Mouse (Mus musculus): ENCODE data around the gene Wfdc2. TPM values are rescaled to one million over a fixed set of nuclear protein-coding genes. Genes with fewer than 3 reads are reported as not detected.

The Wfdc2 gene
- polyA plus RNA-seq, 1 experiment = 28.7 TPM

DNA sequence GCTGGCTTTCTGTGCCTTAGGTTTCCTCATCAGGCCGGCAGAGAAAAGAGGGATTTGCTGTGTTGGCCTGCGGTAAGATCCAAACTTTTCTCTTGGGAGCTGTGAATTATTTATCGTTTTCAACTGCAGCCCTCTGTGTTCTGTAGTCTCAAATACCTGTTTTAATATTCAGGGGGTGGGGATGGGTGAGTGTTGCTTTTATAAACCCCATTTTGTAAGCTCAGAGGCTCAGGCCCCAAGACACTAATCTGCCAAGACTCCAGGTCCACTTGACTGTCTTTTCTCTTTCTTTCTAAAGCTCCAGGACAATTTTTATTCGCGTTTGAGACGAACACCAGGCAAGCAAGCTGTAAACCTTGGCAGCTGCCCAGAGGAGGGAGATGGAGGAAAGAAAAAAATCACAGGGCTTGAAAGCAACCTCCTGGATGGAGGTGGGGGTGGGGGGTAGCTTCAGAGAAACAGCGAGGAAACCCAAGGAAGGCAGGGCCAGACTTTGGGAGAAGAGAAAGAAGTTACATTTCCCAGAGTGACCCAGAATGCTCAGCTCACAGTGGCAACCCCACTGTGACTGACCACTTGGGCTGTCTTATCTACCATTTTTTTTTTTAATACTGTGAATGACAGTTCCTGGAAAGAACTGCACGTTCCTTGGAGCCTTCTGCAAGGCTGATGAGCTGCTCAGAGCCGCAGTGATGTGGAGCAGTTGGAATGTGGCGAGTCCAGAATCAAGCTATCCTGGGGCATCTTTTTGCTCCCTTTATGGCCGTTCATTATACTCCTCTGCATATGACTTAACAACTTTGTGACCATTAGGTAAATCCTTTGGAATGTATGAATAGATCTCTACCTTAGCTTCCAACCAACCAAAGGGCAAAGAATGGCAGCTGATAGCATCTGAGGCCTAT is 43.7 kb upstream of the Wfdc2 start:
- H3K27ac ChIP-seq (ENCODE audit: control insufficient read depth, insufficient read depth, low read length) = no peak overlapping the region

DNA sequence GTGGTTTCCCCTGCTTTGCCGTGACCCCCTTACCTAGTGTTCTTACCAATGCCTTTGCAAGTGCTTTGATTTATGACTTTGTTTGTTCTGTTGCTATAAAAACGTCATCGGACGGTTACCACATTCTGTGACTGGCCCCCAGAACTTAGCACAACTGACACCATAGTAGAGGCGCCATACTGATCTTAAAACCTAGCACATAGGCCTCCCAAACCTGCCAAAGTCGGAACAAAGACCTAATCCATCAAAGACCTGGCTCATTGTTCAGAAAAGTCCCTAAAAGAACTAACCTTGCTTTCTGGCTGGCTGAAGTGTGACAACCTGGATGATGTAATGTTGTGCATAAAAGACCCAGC is 43.1 kb upstream of the Wfdc2 start:
- Histone ChIP-seq H3K27me3 (ENCODE audit: control insufficient read depth, insufficient read depth, low read length) (no peaks in the 10 kb centered on the region), H3K4me3 (ENCODE audit: control insufficient read depth, insufficient read depth, low read length) (no peak overlapping the region), H3K36me3 (ENCODE audit: control insufficient read depth, insufficient read depth, low read length) (no peaks in the 10 kb centered on the region), H3K27ac (ENCODE audit: control insufficient read depth, insufficient read depth, low read length) (no peak overlapping the region), H3K4me1 (replicated peaks; ENCODE audit: control insufficient read depth, insufficient read depth, low read length) (peaks cover 24% of the 10 kb centered on the region)
- TF ChIP-seq POLR2A (IDR thresholded peaks at IDR 0.05; ENCODE audit: control insufficient read depth, extremely low read depth, insufficient read depth, low read length, poor library complexity) (no peak), CTCF (IDR thresholded peaks at IDR 0.05; ENCODE audit: borderline replicate concordance, control insufficient read depth, extremely low read depth, insufficient read depth, low read length, poor library complexity) (no peak)
- DNase-seq = no peak
- 49% methylated on average over 6 of the region's 6 CpGs for WGBS

More for the DNA sequence above, 43.7 kb upstream of the Wfdc2 start:
- no peaks in the 10 kb centered on the region for H3K27me3 ChIP-seq (ENCODE audit: control insufficient read depth, insufficient read depth, low read length)
- DNase-seq = no peak
- peaks cover 21% of the 10 kb centered on the region for H3K4me1 ChIP-seq (replicated peaks; ENCODE audit: control insufficient read depth, insufficient read depth, low read length)
- H3K36me3 ChIP-seq (ENCODE audit: control insufficient read depth, insufficient read depth, low read length) = no peaks in the 10 kb centered on the region
- 77% methylated on average over 11 of the region's 11 CpGs for WGBS
- no peak for TF ChIP-seq POLR2A (IDR thresholded peaks at IDR 0.05; ENCODE audit: control insufficient read depth, extremely low read depth, insufficient read depth, low read length, poor library complexity)
- TF ChIP-seq CTCF (IDR thresholded peaks at IDR 0.05; ENCODE audit: borderline replicate concordance, control insufficient read depth, extremely low read depth, insufficient read depth, low read length, poor library complexity) = no peak
- H3K4me3 ChIP-seq (ENCODE audit: control insufficient read depth, insufficient read depth, low read length) = no peak overlapping the region

- Histone ChIP-seq H3K27me3 (ENCODE audit: control insufficient read depth, insufficient read depth, low read length) (no peaks in the 10 kb centered on the region), H3K4me1 (replicated peaks; ENCODE audit: control insufficient read depth, insufficient read depth, low read length) (peaks cover 24% of the 10 kb centered on the region), H3K4me3 (ENCODE audit: control insufficient read depth, insufficient read depth, low read length) (no peak overlapping the region), H3K36me3 (ENCODE audit: control insufficient read depth, insufficient read depth, low read length) (no peaks in the 10 kb centered on the region), H3K27ac (ENCODE audit: control insufficient read depth, insufficient read depth, low read length) (no peak overlapping the region)
- WGBS = 10% methylated on average over 3 of the region's 3 CpGs
- DNase-seq = peak; percentile 45
- peak; percentile 61; the same call in 1 of the 2 replicates for TF ChIP-seq CTCF (IDR thresholded peaks at IDR 0.05; ENCODE audit: borderline replicate concordance, control insufficient read depth, extremely low read depth, insufficient read depth, low read length, poor library complexity)
- TF ChIP-seq POLR2A (IDR thresholded peaks at IDR 0.05; ENCODE audit: control insufficient read depth, extremely low read depth, insufficient read depth, low read length, poor library complexity) = no peak
These were observed 41.4 kb upstream of the Wfdc2 start for GRCm38 (mm10) chr2:164520782-164521181.

DNA sequence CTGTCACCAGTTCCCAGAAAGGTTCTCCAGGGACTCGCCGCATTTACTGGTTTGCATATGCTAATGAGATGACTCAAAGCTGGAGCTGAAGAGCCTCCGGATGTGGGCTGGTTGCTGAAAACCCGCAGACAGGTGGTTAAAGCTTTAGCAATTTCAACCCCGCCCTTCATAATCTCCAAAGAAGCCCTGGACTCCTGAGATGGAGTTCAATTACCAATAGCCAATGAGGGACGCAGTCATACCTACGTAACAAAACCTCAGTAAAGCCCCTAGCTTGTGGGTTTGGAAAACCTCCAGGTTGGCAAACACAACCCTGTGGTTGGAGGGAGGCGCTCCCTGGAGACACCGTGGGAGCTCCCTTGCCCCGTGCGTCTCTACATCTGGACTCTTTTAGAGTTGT is 40.4 kb upstream of the Wfdc2 start:
- Histone ChIP-seq H3K4me3 (ENCODE audit: control insufficient read depth, insufficient read depth, low read length) (no peak overlapping the region), H3K27ac (ENCODE audit: control insufficient read depth, insufficient read depth, low read length) (peak overlapping the region; percentile 1; the same call in 1 of the 2 replicates), H3K4me1 (replicated peaks; ENCODE audit: control insufficient read depth, insufficient read depth, low read length) (peaks cover 24% of the 10 kb centered on the region), H3K27me3 (ENCODE audit: control insufficient read depth, insufficient read depth, low read length) (no peaks in the 10 kb centered on the region), H3K36me3 (ENCODE audit: control insufficient read depth, insufficient read depth, low read length) (no peaks in the 10 kb centered on the region)
- peak; percentile 55 for DNase-seq
- TF ChIP-seq POLR2A (IDR thresholded peaks at IDR 0.05; ENCODE audit: control insufficient read depth, extremely low read depth, insufficient read depth, low read length, poor library complexity) = no peak
- TF ChIP-seq CTCF (IDR thresholded peaks at IDR 0.05; ENCODE audit: borderline replicate concordance, control insufficient read depth, extremely low read depth, insufficient read depth, low read length, poor library complexity) = no peak
- under 1% methylated on average over 11 of the region's 11 CpGs for WGBS

DNA sequence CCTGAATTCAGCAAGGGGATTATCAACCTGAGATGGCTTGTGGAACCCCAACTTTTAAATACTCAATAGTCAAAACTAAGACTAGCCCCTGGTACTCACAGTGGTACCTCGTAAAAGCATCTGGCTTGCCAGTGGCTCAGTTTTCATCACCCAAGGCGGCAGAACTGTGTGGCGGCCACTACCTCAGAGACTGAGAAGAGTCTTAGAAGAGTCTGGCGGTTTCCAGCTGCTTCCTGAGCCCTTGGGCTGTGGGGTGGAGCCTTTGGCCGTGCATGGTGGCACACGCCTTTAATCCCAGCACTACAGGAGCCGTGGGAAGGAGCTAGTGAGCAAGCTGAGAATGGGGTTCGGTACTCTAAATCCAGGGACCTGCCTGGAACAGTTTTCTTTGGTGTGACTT is 39.9 kb upstream of the Wfdc2 start:
- H3K4me1 ChIP-seq (replicated peaks; ENCODE audit: control insufficient read depth, insufficient read depth, low read length) = peaks cover 24% of the 10 kb centered on the region
- DNase-seq = peak; percentile 17
- 1% methylated on average over 8 of the region's 8 CpGs for WGBS
- no peaks in the 10 kb centered on the region for H3K36me3 ChIP-seq (ENCODE audit: control insufficient read depth, insufficient read depth, low read length)
- TF ChIP-seq CTCF (IDR thresholded peaks at IDR 0.05; ENCODE audit: borderline replicate concordance, control insufficient read depth, extremely low read depth, insufficient read depth, low read length, poor library complexity) (no peak), POLR2A (IDR thresholded peaks at IDR 0.05; ENCODE audit: control insufficient read depth, extremely low read depth, insufficient read depth, low read length, poor library complexity) (no peak)
- H3K4me3 ChIP-seq (ENCODE audit: control insufficient read depth, insufficient read depth, low read length) = no peak overlapping the region
- H3K27me3 ChIP-seq (ENCODE audit: control insufficient read depth, insufficient read depth, low read length) = no peaks in the 10 kb centered on the region
- peak overlapping the region; percentile 1; the same call in 1 of the 2 replicates for H3K27ac ChIP-seq (ENCODE audit: control insufficient read depth, insufficient read depth, low read length)

GRCm38 (mm10) chr2:164523301-164523773 is 38.9 kb upstream of the Wfdc2 start:
- no peak overlapping the region; the same call in 1 of the 2 replicates for H3K27ac ChIP-seq (ENCODE audit: control insufficient read depth, insufficient read depth, low read length)
- H3K4me3 ChIP-seq (ENCODE audit: control insufficient read depth, insufficient read depth, low read length) = no peak overlapping the region
- TF ChIP-seq CTCF (IDR thresholded peaks at IDR 0.05; ENCODE audit: borderline replicate concordance, control insufficient read depth, extremely low read depth, insufficient read depth, low read length, poor library complexity) (no peak), POLR2A (IDR thresholded peaks at IDR 0.05; ENCODE audit: control insufficient read depth, extremely low read depth, insufficient read depth, low read length, poor library complexity) (no peak)
- H3K36me3 ChIP-seq (ENCODE audit: control insufficient read depth, insufficient read depth, low read length) = no peaks in the 10 kb centered on the region
- WGBS = 85% methylated on average over 10 of the region's 10 CpGs
- no peak for DNase-seq
- no peaks in the 10 kb centered on the region for H3K27me3 ChIP-seq (ENCODE audit: control insufficient read depth, insufficient read depth, low read length)
- peaks cover 24% of the 10 kb centered on the region for H3K4me1 ChIP-seq (replicated peaks; ENCODE audit: control insufficient read depth, insufficient read depth, low read length)
